Mouse (Mus musculus) limb, embryonic 15.5 days (tissue): Measurements from ENCODE around the gene Dnaja3. TPM values are rescaled to one million over a fixed set of nuclear protein-coding genes. Genes with fewer than 3 reads are reported as not detected.

ENCODE experiments used
- ATAC-seq: fragments of 200-750 bp; cut with Nextera tagmentation; 2 replicates; pipeline ENCODE4 v1.8.0; 2017; ENCODE audit warnings: low read depth, moderate TSS enrichment; ENCODE audit not compliant: insufficient number of reproducible peaks, low FRiP score, low TSS enrichment
- H3K27ac ChIP-seq: fragments of 300-500 bp; sonication (generic); 2 replicates; pipeline ENCODE4 v1.5.1; 2015; ENCODE audit warnings: moderate library complexity, mild to moderate bottlenecking, inconsistent platforms
- H3K27me3 ChIP-seq: fragments of 300-500 bp; sonication (generic); 2 replicates; pipeline ENCODE4 v1.6.1; 2015; ENCODE audit warnings: inconsistent platforms
- H3K36me3 ChIP-seq: fragments of 300-500 bp; sonication (generic); 2 replicates; pipeline ENCODE4 v1.6.1; 2015; ENCODE audit warnings: inconsistent platforms
- H3K4me1 ChIP-seq: fragments of 300-500 bp; sonication (generic); 2 replicates; pipeline ENCODE4 v1.6.1; 2015; ENCODE audit warnings: inconsistent platforms
- H3K4me2 ChIP-seq: fragments of 300-500 bp; sonication (generic); 2 replicates; pipeline ENCODE4 v1.6.1; 2015; ENCODE audit warnings: mild to moderate bottlenecking, inconsistent platforms
- H3K4me3 ChIP-seq: fragments of 300-500 bp; sonication (generic); 2 replicates; pipeline ENCODE4 v1.5.1; 2015; ENCODE audit warnings: mild to moderate bottlenecking, inconsistent platforms
- H3K9ac ChIP-seq: fragments of 300-500 bp; sonication (generic); 2 replicates; pipeline ENCODE4 v1.6.1; 2015; ENCODE audit warnings: inconsistent platforms
- H3K9me3 ChIP-seq: fragments of 300-500 bp; sonication (generic); 2 replicates; pipeline ENCODE4 v1.6.1; 2016; ENCODE audit warnings: inconsistent platforms
- WGBS: fragments of 180-500 bp; shearing (Covaris S2); methylation state at CpG from one replicate; pipeline ENCODE4 v1.1.7; 2015; 5-methylcytosine and 5-hydroxymethylcytosine counted together
- polyA plus RNA-seq: library from polyadenylated mRNA; unstranded; fragments of >200 nt; fragmentation: Nextera tagmentation; extraction: Ambion mirVana; gene quantifications from 2 replicates; pipeline ENCODE4 v1.2.1, GENCODE M21; 2015

Gene Dnaja3
- 60.5 and 65.1 TPM in 2 replicates for polyA plus RNA-seq

DNA sequence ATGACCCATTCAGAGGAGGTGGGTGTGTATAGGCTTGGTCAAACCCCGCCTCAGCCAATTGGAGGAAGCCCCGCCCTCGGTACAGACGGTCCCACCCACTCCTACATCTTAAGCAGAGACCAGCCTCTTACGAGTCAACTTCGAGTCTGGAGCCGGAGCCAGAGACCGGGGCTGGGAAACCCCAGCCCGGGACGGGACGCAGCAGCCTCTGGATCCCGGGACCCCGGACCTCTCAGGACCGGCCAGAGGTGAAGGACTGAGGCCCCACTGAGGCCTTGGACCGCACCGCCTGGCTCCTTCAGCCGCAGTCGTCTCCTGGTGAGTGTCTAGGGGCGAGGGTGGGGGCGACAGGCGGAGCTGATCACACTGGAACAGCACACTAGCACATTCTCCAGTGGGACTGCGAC lies at the start of gene Dnaja3, which contains the start of gene Vasn:
Gene Dnaja3 (plus strand): TSS at position 159 of the 407 bp plus-strand sequence.
Gene Vasn (plus strand): TSS at position 111 of the 407 bp plus-strand sequence.
- peak within 1 kb of the TSS; percentile 92 for H3K27ac ChIP-seq
- ATAC-seq, result peak; percentile 91
- H3K27me3 ChIP-seq, result no peaks in the 10 kb centered on the region
- peak within 1 kb of the TSS; percentile 86 for H3K9ac ChIP-seq
- no peaks in the 10 kb centered on the region for H3K9me3 ChIP-seq
- H3K4me3 ChIP-seq, result peak within 1 kb of the TSS; percentile 80
- WGBS, result 0% methylated on average over 19 of the region's 22 CpGs
- H3K4me2 ChIP-seq, result peak within 1 kb of the TSS; percentile 70
- peaks cover 12% of the 10 kb centered on the region for H3K36me3 ChIP-seq
- H3K4me1 ChIP-seq, result peaks cover 65% of the 10 kb centered on the region

DNA sequence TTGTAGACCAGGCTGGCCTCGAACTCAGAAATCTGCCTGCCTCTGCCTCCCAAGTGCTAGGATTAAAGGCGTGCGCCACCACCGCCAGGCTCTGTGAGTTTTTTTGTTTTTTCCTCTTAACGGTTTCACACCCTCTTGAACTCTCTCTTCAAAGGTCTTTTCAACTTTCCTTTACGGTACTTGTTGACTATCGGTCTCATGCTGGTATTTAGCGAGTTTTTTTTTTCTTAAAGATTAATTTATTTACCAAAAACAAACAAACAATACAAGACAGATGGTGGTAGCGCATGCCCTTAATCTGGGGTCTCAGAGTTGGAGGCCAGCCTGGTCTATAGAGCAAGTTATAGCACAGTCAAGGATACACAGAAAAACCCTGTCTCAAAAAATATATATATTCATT lies 49.6 kb upstream of the Dnaja3 start:
- H3K4me3 ChIP-seq, result no peak overlapping the region
- no peak overlapping the region for H3K9ac ChIP-seq
- peaks cover 10% of the 10 kb centered on the region for H3K36me3 ChIP-seq
- no peak overlapping the region for H3K27ac ChIP-seq
- peaks cover 47% of the 10 kb centered on the region for H3K4me1 ChIP-seq
- no peak overlapping the region for H3K4me2 ChIP-seq
- H3K27me3 ChIP-seq, result no peaks in the 10 kb centered on the region
- 95% methylated on average over 9 of the region's 9 CpGs for WGBS
- no peak for ATAC-seq
- H3K9me3 ChIP-seq, result no peaks in the 10 kb centered on the region

- Histone ChIP-seq H3K4me3 (peak overlapping the region; percentile 86), H3K36me3 (peaks cover 10% of the 10 kb centered on the region), H3K9me3 (no peaks in the 10 kb centered on the region), H3K4me2 (peak overlapping the region; percentile 91), H3K9ac (peak overlapping the region; percentile 56), H3K27ac (peak overlapping the region; percentile 96), H3K27me3 (no peaks in the 10 kb centered on the region), H3K4me1 (peaks cover 54% of the 10 kb centered on the region)
- ATAC-seq, result no peak
- WGBS, result 14% methylated on average over 32 of the region's 32 CpGs
These were observed 46.6 kb upstream of the Dnaja3 start for GRCm38 (mm10) chr16:4592909-4593875.

DNA sequence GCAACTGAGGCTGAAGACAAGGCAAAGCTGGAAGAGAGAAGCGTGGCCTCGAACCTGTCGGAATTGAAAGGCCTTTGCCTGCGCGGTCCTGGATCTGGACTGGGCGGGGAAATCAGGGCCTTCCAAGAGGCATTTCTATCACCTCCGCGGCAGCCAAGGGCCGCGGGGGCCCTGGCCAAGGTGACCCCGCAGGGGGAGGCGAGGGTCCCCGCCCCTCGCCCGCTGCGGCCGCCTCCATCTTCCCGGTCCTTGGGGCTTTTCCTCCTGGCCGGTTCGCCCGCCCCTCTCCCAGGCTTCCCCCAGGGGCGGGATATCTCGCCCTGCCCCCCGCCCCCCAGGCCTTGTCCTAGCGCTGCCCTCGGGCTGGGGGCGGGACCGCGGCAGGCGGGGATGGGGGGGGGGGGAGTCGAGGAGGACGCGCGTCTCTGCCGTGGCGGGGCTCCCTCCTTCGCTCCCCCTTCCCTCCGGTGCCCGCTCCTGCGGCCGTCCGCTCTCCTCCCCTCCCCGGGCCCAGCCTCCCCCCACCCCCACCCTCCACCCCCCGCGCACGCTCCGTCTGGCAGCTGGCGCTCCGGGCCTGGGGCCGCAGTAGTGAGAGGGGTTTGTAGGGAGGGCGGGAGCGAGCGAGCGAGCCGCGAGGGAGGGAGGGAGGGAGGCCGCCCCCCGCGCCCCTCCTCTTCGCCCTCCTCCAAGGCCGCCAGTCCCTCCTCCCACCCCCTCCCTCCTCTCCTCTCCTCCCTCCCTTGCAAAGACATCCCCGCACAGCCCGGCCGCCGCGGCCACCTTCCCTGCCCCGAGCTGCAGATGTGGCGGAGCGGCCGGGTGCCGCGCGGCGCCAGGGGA lies 45.6 kb upstream of the Dnaja3 start, which contains the start of gene Glis2:
Gene Glis2 (plus strand): TSS at position 743 of the 843 bp plus-strand sequence.
- Histone ChIP-seq H3K9me3 (no peaks in the 10 kb centered on the region), H3K4me1 (peaks cover 64% of the 10 kb centered on the region), H3K36me3 (peaks cover 10% of the 10 kb centered on the region), H3K27me3 (no peaks in the 10 kb centered on the region), H3K27ac (peak within 1 kb of the TSS; percentile 96), H3K9ac (peak within 1 kb of the TSS; percentile 82), H3K4me3 (peak within 1 kb of the TSS; percentile 86), H3K4me2 (peak within 1 kb of the TSS; percentile 91)
- 1% methylated on average over 37 of the region's 74 CpGs for WGBS
- peak; percentile 86 for ATAC-seq

GRCm38 (mm10) chr16:4594814-4595526 lies 44.8 kb upstream of the Dnaja3 start:
- Histone ChIP-seq H3K4me3 (peak overlapping the region; percentile 86), H3K27ac (peak overlapping the region; percentile 96), H3K36me3 (peaks cover 10% of the 10 kb centered on the region), H3K4me1 (peaks cover 72% of the 10 kb centered on the region), H3K9ac (peak overlapping the region; percentile 82), H3K4me2 (peak overlapping the region; percentile 91), H3K9me3 (no peaks in the 10 kb centered on the region), H3K27me3 (no peaks in the 10 kb centered on the region)
- WGBS, result under 1% methylated on average over 40 of the region's 52 CpGs
- ATAC-seq, result 0 out of 2 replicates have a peak, but pooled peaks have one; percentile 1

DNA sequence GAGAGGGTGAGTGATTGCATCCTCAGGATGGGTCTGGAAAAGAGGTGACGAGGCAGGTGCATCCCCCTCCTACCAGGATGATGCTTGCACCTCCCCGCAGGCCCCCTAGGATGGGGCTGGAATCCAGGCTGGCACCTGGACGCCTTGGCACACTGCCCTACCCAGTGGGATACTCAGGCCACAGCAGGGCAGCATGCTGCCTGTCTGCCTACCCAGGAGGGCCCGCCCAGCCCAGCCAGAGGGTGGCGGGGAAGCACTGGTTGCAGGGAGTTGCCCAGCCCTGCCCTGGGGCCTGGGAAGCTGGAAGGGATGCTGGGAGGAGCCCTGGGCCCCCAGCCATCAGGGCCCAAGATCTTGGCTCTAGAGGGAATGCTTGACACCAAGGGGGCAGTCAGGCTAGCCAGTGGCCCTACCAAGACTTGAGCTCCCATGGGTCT lies 44.2 kb upstream of the Dnaja3 start:
- no peaks in the 10 kb centered on the region for H3K27me3 ChIP-seq
- 4% methylated on average over 5 of the region's 5 CpGs for WGBS
- ATAC-seq, result no peak
- peaks cover 78% of the 10 kb centered on the region for H3K4me1 ChIP-seq
- H3K4me2 ChIP-seq, result peak overlapping the region; percentile 91
- H3K4me3 ChIP-seq, result peak overlapping the region; percentile 86
- no peaks in the 10 kb centered on the region for H3K9me3 ChIP-seq
- H3K27ac ChIP-seq, result peak overlapping the region; percentile 96
- peak overlapping the region; percentile 82 for H3K9ac ChIP-seq
- H3K36me3 ChIP-seq, result peaks cover 7% of the 10 kb centered on the region

DNA sequence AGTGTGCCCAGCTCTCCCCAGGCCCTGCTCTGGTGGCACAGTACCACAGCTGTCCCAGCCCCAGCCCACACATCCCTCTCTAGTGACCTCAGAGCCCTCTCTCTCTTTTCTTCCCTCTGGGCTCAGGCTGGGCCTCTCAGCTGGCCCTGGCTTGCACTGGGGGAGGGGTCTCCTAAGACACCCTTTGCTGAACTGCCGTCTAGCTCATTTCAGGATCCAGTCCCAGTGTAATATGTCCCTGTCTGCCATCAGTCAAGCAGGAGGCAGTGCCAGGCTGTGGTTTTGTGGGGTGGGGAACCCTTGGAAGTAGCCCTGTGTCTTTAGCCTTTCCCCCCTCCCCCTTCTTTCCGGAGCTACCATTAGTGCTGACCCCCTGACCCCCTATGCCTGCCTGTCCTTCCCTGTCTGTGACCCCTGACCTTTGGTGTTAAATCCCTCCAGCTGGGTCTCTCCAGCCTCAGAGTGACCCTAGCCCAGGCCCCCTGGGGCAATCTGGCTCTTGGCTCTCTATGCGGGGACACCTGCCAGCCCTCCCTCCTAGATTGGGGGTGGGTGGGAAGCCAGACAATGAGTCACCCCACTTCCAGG lies 43.6 kb upstream of the Dnaja3 start:
- WGBS, result 17% methylated on average over 3 of the region's 3 CpGs
- Histone ChIP-seq H3K27me3 (no peaks in the 10 kb centered on the region), H3K4me2 (peak overlapping the region; percentile 91), H3K9ac (peak overlapping the region; percentile 82), H3K9me3 (no peaks in the 10 kb centered on the region), H3K27ac (peak overlapping the region; percentile 96), H3K36me3 (no peaks in the 10 kb centered on the region), H3K4me1 (peaks cover 85% of the 10 kb centered on the region), H3K4me3 (peak overlapping the region; percentile 86)
- ATAC-seq, result no peak

DNA sequence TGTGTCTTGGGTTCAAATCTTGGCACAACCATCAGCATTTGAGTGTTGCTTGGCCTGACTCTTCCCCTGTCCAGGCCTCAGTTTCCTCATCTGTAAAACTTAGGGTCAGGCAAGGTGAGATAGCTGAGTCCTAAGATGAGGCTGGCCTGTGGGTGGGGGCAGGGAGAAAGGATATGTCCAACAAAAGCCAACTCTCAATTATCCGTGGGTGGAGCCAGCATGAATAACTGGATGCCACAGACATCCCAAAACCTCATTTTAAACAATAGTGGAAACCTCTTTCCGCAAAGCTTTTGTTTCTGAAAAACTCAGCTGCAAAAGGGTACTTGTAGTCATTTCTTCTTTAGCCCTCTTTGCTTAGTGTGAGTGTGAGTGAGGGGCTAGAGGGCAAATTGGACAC lies 43.0 kb upstream of the Dnaja3 start:
- Histone ChIP-seq H3K4me1 (peaks cover 88% of the 10 kb centered on the region), H3K36me3 (no peaks in the 10 kb centered on the region), H3K4me2 (peak overlapping the region; percentile 91), H3K4me3 (peak overlapping the region; percentile 86), H3K27me3 (no peaks in the 10 kb centered on the region), H3K27ac (peak overlapping the region; percentile 96), H3K9ac (0 out of 2 replicates have a peak overlapping the region, but pooled peaks have one; percentile 82), H3K9me3 (no peaks in the 10 kb centered on the region)
- ATAC-seq, result no peak
- 45% methylated on average over 2 of the region's 2 CpGs for WGBS

DNA sequence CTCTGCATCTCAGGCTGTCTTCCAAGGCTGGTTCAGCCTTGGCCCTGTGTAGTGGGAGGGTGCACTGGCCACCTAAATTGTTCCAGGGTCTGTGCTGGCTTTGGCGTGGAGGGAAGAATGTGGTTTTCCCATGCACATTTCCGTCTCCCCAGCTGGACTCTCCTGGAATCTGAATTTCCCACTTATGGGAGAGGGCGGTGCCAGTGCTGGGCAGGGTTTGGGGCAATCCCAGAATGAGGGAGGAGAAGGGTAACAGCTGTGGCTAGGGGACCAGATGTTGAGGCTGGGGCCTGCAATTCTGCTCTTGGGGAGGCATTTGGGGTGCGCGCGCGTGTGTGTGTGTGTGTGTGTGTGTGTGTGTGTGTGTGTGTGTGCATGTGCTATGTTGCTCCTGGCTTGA lies 42.5 kb upstream of the Dnaja3 start:
- Histone ChIP-seq H3K27me3 (no peaks in the 10 kb centered on the region), H3K9ac (no peak overlapping the region), H3K4me1 (peaks cover 88% of the 10 kb centered on the region), H3K9me3 (no peaks in the 10 kb centered on the region), H3K36me3 (no peaks in the 10 kb centered on the region), H3K4me2 (peak overlapping the region; percentile 91), H3K4me3 (peak overlapping the region; percentile 86), H3K27ac (peak overlapping the region; percentile 96)
- WGBS, result 33% methylated on average over 3 of the region's 7 CpGs
- no peak for ATAC-seq

GRCm38 (mm10) chr16:4598041-4598440 lies 41.7 kb upstream of the Dnaja3 start:
- no peaks in the 10 kb centered on the region for H3K36me3 ChIP-seq
- peak overlapping the region; percentile 21 for H3K4me2 ChIP-seq
- H3K9me3 ChIP-seq, result no peaks in the 10 kb centered on the region
- no peak overlapping the region; the same call in 1 of the 2 replicates for H3K4me3 ChIP-seq
- 48% methylated on average over 5 of the region's 5 CpGs for WGBS
- ATAC-seq, result no peak
- no peak overlapping the region for H3K9ac ChIP-seq
- peaks cover 88% of the 10 kb centered on the region for H3K4me1 ChIP-seq
- H3K27ac ChIP-seq, result peak overlapping the region; percentile 96
- H3K27me3 ChIP-seq, result no peaks in the 10 kb centered on the region
